Mouse (Mus musculus) kidney, postnatal 25 days (tissue): ENCODE data around the gene Cacna1c.
A peak's percentile ranks its signal among the peaks of the same experiment; 100 is the strongest.
"Not testable (repeated sequence)": the region's sequence is repeated elsewhere in the genome, so short reads cannot be mapped to it uniquely, and the experiment has no call there.

Experiments
- DNase-seq, 2 experiments: peaks; one replicate each; pipeline ENCODE4 v3.0.0; 2021; ENCODE audit warnings: mixed read lengths in 2 of 2

Gene Cacna1c

GRCm38 (mm10) chr6:118641671-118642325 is 554.4 kb downstream of the Cacna1c start:
- DNase-seq = no peak

DNA sequence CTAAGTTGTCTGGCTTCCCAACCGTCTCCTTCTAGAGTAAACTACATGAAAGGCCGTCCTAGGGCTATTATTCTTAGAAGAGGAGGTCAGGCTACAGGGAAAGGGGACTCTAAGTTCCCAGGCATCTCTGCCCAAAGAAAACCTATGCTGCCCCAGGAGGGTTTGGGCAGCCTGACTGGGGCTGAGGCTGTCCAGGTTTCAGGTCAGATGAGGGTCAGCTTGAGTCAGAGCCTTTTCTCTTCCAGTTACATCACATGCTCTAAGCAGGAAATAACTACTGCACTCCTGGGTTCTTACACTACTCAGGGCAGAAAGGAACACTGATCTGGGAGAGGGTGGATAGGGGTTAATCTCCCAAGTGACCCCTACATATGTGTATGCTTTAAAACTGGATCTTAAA is 556.4 kb downstream of the Cacna1c start:
- DNase-seq = no peak

DNA sequence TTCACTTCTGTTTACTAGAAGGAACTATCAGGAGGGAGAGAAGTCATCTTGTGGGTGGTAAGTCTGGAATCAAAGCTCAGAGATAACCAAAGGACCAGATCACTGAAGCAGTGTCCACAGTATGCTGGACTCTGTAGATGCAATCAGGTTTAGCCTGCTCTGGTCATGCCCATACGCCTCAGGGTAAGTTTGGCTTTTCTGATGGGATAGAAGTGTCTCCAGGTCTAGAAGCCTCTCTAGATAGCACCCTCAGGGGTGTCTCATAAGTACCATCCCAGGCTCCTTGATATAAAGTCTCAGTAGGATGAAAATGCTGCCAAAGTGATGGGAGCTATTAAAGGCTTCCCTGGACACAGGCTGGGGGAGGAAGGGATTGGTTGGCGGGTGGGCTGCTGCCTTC is 557.3 kb downstream of the Cacna1c start:
- DNase-seq = no peak

DNA sequence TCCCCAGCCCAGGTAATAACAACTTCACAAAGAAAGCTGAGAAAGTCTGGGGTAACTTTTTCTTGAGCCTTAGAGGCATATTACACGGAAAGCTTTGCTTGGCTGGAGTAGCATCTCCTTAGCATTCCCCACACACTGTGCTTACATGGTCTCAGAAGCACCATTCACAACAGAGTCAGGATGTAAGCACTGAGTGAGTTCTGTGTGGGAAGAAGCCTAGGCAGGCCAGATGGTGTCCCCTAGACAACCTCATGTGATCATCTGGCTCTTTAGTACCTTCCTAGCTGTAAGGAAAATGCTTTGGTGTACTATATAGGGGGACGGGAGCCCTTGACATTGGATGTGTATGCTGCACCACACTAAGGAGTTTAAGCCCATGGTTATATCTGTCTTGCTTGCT is 563.7 kb downstream of the Cacna1c start:
- no peak for DNase-seq

- DNase-seq = no peak
Measured at GRCm38 (mm10) chr6:118630006-118630405, 566.2 kb downstream of the Cacna1c start.

DNA sequence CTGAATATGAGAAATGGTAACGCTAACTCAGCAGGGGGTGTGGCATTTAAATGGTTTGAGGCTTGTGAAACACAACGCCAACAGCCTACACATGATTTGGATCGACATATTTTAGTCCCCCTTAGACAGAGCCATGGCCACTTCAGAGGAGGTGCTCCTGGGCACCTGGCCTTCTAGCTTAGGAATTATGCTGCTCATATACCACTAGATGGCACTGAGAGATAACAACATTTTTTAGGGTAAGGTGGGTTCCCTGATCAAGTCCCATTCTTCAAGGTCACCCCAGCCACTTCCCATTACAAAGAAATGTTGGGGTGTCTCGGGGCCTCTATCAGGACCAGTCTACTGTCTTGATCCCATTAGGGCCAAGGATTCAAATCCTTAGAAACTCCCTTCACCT is 570.0 kb downstream of the Cacna1c start:
- no peak for DNase-seq

GRCm38 (mm10) chr6:118623609-118624008 is 572.6 kb downstream of the Cacna1c start:
- DNase-seq = no peak

- DNase-seq = no peak
Measured at GRCm38 (mm10) chr6:118621866-118622265, 574.4 kb downstream of the Cacna1c start.

GRCm38 (mm10) chr6:118621406-118621805 is 574.8 kb downstream of the Cacna1c start:
- DNase-seq = no peak

GRCm38 (mm10) chr6:118608906-118609305 is 587.3 kb downstream of the Cacna1c start:
- DNase-seq = no peak

GRCm38 (mm10) chr6:118605974-118606373 is 590.2 kb downstream of the Cacna1c start:
- no peak for DNase-seq

GRCm38 (mm10) chr6:118603825-118604224 is 592.4 kb downstream of the Cacna1c start:
- no peak for DNase-seq

GRCm38 (mm10) chr6:118595681-118596055 is 600.5 kb downstream of the Cacna1c start:
- no peak for DNase-seq

- no peak for DNase-seq
Measured at GRCm38 (mm10) chr6:118594833-118595680, 601.2 kb downstream of the Cacna1c start.

DNA sequence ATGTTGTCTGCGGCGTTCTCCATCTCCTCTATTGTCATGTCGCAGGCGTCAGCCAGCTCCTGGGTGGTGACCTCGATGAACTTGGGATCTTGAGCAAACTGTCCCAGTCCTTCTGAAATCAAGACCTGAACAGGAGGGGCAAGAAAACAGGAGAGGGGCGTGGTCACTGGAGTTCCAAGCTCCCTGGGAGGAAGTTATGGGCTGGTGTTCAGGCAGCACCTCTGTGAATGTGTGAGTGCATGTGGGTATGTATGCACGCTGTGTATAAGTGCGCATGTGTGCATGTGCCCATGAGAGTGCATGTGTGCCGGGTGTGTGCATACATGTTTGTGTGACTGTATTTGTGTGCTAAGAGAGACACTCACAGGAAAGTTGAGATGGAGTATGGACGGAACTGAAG is 602.1 kb downstream of the Cacna1c start:
- DNase-seq = peak in 1 of 2 experiments; percentile 39

GRCm38 (mm10) chr6:118593377-118594061 is 602.7 kb downstream of the Cacna1c start:
- DNase-seq = peak; percentile 46 to 66

DNA sequence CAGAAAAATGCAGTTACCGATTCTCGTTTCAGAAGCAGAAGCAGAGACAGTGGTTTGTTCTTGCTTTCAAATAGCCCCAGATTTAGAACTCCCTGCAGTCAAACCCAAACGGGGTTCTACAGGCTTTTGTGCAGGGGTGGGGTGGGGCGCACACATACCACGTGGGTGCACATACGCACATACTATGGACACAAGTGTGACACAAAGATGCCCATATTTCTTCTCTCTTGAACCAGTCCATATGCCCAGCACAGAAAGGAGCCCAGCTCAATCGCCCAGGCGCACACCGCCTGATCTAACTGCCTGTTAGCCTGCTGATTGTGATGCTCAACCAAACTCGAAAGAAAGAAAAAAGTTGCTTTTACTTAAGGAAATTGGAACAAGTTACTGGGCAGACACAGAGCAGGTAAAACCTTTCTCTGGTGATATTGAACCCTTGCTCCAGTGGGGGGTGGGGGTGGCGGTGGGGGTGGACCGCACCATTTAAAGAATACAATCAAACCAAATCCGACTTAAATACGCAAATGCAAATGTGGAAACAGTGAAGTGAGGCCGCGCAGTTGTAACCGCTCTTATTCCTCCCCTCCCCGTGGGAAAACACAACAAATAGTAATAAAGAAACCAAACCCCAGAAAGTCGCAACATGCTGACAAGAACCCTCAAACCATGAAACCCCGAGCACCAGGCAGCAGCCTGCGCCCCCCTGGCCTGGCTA is 603.4 kb downstream of the Cacna1c start:
- DNase-seq = no peak

DNA sequence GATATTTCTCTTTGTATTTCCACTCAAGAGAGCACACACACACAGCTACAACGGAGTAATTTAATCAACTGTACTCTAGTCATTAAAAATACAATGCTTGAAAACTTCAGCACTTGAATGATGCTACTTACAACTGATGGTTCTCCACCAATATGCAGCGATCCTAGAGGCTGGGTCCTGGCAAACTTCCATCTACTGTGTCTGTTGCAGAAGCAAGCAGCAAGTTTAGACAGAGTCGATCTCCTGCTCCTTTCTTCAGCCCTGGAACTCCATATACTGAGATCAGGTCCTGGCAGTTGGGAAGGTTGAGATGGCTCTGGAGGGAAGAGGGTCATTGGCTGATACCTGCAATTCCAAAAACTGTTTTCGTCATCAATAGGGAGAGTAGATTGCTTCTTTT is 617.5 kb downstream of the Cacna1c start:
- DNase-seq = not testable (repeated sequence)

DNA sequence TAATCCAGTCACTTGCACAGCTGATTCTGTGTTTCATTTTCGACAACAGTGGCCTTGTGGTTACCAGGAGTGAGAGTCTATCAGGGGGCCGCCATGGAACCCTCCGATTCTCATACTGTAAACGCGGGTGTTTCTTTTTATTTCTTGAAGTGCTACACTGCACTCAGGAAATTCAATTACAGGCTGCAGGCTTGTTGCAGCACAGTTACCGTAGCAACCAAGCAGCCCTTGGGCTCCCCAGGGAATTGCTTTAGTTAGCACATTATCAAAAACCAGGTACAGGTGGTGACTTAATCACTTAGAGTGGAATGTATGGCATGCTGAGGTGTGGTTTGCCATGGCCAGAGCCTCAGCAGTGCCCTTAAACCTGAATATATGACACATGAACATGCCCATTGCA is 621.9 kb downstream of the Cacna1c start:
- DNase-seq = peak; percentile 14 to 61

DNA sequence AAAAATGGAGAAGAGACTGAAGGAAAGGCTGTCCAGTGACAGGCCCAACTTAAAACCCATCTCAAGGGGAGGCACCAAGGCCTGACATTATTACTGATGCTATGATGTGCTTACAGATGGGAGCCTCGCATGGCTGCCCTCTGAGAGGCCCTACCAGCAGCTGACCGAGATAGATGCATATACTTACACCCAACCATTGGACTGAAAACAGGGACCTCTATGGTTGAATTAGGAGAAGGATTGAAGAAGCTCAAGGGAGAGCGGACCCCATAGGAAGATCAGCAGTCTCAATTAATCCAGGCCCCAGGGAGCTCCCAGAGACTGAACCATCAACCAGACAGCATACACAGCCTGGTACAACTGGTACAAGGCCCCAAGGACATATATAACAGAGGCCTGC is 628.4 kb downstream of the Cacna1c start:
- DNase-seq = no peak

DNA sequence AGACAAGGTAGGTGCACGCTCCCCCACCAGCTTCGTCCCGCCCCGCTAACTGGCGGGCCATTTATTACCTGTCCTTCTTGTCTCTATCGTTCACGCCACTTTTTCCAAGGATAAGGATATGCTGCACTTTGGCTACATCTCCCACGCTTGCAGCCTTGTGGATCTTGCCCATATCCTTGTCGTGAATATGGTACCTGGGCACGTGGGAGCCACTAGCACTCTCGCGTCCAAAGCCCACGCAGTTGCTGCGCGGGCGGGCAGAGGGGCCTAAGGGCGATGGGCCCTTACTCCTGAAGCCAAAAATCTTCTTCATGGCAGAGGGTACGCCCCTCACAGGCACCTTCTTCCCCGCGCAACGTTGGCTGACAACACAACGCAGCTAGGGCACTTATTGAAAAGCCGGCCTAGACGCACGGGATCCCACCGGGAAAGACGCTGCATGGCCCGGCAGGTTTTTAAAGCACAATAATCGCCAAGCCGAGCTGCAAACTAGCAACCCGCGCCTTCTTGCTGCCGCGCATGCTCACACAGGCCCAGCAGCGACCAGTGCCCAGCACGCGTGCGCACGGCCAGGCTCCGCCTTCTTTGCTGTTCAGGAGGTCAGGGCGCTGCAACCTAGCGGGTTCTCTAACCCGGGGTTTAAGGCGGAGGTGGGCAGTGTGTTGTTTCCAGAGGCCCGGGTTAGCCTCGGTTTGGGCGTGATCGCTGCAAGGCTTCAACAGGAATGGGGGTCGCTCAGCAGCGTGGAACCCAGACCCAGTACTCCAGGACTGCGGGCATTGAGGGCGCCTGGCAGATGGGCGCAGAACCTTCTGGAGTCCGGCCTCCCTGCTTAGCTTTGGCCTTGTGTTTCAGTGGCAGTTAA is 634.2 kb downstream of the Cacna1c start, which contains the start of gene Ankrd26:
Gene Ankrd26, minus strand, starts transcription at position 482 of the 865 bp plus-strand sequence.
- DNase-seq = peak; percentile 95 to 96

- DNase-seq = no peak
Measured at GRCm38 (mm10) chr6:118561225-118561624, 635.0 kb downstream of the Cacna1c start.
